Mouse (Mus musculus): ENCODE measurements around the gene Crim1. TPM values are rescaled to one million over a fixed set of nuclear protein-coding genes. Genes with fewer than 3 reads are reported as not detected.

Crim1 gene
- polyA plus RNA-seq, 1 experiment from 2014 or later, result 2.5 TPM

- Histone ChIP-seq H3K4me2 (peak overlapping the region; percentile 99), H3K27me3 (peaks cover 7% of the 10 kb centered on the region; the same call in 1 of the 2 replicates), H3K9me3 (replicated peaks) (no peaks in the 10 kb centered on the region), H3K4me3 (peak overlapping the region; percentile 87), H3K27ac (no peak overlapping the region), H3K36me3 (no peaks in the 10 kb centered on the region), H3K4me1 (replicated peaks) (peaks cover 37% of the 10 kb centered on the region), H3K9ac (no peak overlapping the region)
- WGBS, result 20% methylated on average over 4 of the region's 4 CpGs
- ATAC-seq (replicated peaks; ENCODE audit: insufficient number of reproducible peaks, insufficient read depth, low FRiP score, low read depth), result no peak
These were observed 1.2 kb upstream of the Crim1 start for GRCm38 (mm10) chr17:78198820-78199219.

DNA sequence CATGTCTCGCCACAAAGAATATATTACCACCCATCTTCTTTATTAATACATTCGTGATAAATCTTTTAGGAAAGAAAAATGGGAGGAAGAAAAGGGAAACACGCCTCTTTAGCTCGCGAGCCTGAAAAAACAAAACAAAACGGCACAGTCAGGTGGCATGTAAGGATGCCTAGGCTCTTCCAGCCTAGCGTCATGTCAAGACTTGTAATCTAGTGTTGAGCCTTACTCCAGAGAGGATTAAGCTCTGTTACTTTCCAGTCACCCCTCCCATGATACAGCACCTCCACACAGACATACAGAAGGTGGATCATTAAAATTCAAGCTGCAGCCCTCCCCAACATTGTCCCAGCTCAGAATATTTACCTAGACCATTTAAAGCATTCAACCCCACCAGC, 820 bp upstream of the Crim1 start:
- Histone ChIP-seq H3K4me3 (peak overlapping the region; percentile 87), H3K27ac (peak overlapping the region; percentile 80; the same call in 1 of the 2 replicates), H3K27me3 (peaks cover 7% of the 10 kb centered on the region; the same call in 1 of the 2 replicates), H3K36me3 (no peaks in the 10 kb centered on the region), H3K4me2 (peak overlapping the region; percentile 99), H3K9ac (peak overlapping the region; percentile 83; the same call in 1 of the 2 replicates), H3K4me1 (replicated peaks) (peaks cover 37% of the 10 kb centered on the region), H3K9me3 (replicated peaks) (no peaks in the 10 kb centered on the region)
- no peak for ATAC-seq (replicated peaks; ENCODE audit: insufficient number of reproducible peaks, insufficient read depth, low FRiP score, low read depth)
- WGBS, result 8% methylated on average over 7 of the region's 7 CpGs

GRCm38 (mm10) chr17:78200561-78201220, 643 bp downstream of the Crim1 start:
- Histone ChIP-seq H3K9ac (peak overlapping the region; percentile 83), H3K27me3 (peaks cover 7% of the 10 kb centered on the region; the same call in 1 of the 2 replicates), H3K27ac (peak overlapping the region; percentile 93), H3K4me3 (peak overlapping the region; percentile 87), H3K4me2 (peak overlapping the region; percentile 99), H3K36me3 (no peaks in the 10 kb centered on the region), H3K9me3 (replicated peaks) (no peaks in the 10 kb centered on the region), H3K4me1 (replicated peaks) (peaks cover 37% of the 10 kb centered on the region)
- ATAC-seq (replicated peaks; ENCODE audit: insufficient number of reproducible peaks, insufficient read depth, low FRiP score, low read depth), result peak; percentile 35
- WGBS, result under 1% methylated on average over 67 of the region's 73 CpGs

DNA sequence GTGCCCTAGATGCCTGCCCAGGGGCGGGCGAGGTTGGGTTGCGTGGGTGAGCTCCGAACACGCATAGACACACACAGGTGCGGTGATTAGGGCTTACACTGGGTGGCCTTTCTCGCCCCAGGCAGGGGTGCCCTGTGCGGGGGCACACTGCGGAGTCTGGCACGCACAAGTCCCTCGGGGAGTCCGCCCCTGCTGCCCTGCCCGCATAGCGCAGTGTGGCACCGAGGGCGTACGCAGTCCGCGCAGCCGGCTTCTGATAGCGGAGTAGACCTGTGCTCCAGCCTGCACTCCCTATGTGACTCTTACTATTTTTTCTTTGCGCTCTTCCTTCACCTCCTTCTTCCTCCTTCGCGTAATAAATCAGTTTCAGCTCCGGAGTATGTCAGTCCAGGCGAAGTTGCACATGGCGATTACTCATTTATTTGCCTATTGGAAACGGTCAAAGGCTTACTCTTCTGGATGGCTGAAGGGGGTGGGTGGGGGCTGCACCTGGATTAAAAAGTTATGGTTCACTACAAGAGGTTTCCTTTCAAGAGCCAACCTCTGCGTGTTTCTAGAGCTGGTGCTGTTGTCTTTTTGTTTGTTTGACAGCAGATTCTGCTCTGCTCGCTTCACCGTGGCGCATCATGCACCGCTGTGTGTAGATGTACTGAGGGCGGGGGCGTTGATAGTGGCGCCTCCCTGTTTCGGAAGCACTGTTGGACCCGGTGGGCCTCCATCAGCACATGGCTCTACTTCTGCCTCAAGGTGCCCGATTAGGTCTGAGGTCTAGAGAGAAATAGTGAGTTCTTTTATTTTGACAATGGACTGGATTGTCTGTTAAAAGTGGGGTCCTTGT, 1.4 kb downstream of the Crim1 start:
- Histone ChIP-seq H3K4me1 (replicated peaks) (peaks cover 41% of the 10 kb centered on the region), H3K27me3 (peaks cover 7% of the 10 kb centered on the region; the same call in 1 of the 2 replicates), H3K4me3 (peak overlapping the region; percentile 87), H3K36me3 (no peaks in the 10 kb centered on the region), H3K4me2 (peak overlapping the region; percentile 99), H3K9ac (peak overlapping the region; percentile 83), H3K27ac (peak overlapping the region; percentile 93; the same call in 1 of the 2 replicates), H3K9me3 (replicated peaks) (no peaks in the 10 kb centered on the region)
- 1% methylated on average over 39 of the region's 39 CpGs for WGBS
- peak; percentile 40 for ATAC-seq (replicated peaks; ENCODE audit: insufficient number of reproducible peaks, insufficient read depth, low FRiP score, low read depth)

GRCm38 (mm10) chr17:78202221-78202620, 2.2 kb downstream of the Crim1 start:
- Histone ChIP-seq H3K9ac (peak overlapping the region; percentile 16; the same call in 1 of the 2 replicates), H3K27me3 (peaks cover 7% of the 10 kb centered on the region; the same call in 1 of the 2 replicates), H3K36me3 (no peaks in the 10 kb centered on the region), H3K4me1 (replicated peaks) (peaks cover 47% of the 10 kb centered on the region), H3K4me3 (peak overlapping the region; percentile 87), H3K9me3 (replicated peaks) (no peaks in the 10 kb centered on the region), H3K27ac (no peak overlapping the region), H3K4me2 (peak overlapping the region; percentile 99)
- no peak for ATAC-seq (replicated peaks; ENCODE audit: insufficient number of reproducible peaks, insufficient read depth, low FRiP score, low read depth)
- 10% methylated on average over 5 of the region's 5 CpGs for WGBS

- Histone ChIP-seq H3K4me2 (peak overlapping the region; percentile 99), H3K4me3 (peak overlapping the region; percentile 87), H3K27me3 (peaks cover 7% of the 10 kb centered on the region; the same call in 1 of the 2 replicates), H3K27ac (no peak overlapping the region), H3K36me3 (no peaks in the 10 kb centered on the region), H3K9ac (peak overlapping the region; percentile 16; the same call in 1 of the 2 replicates), H3K4me1 (replicated peaks) (peaks cover 49% of the 10 kb centered on the region), H3K9me3 (replicated peaks) (no peaks in the 10 kb centered on the region)
- WGBS, result 48% methylated on average over 3 of the region's 3 CpGs
- ATAC-seq (replicated peaks; ENCODE audit: insufficient number of reproducible peaks, insufficient read depth, low FRiP score, low read depth), result no peak
These were observed 2.7 kb downstream of the Crim1 start for GRCm38 (mm10) chr17:78202756-78203155.

DNA sequence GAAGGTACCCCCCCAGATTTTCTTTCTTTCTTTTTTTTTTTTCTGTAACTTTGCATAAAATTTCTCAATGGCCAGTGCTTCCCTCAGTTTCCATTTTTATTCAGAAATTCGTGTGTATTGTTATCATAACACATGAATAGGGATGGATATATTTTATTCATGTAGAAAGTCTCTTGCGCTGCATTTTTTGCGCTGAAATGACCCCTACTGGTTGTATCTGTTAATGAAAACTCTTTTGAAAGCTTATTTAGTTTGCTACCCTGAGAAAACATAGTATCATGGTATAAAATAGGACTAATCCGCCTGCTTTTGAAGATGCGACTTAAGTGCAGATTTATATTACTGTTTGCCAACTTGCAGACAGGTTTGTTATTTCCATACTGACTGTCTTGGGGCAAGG, 3.4 kb downstream of the Crim1 start:
- peaks cover 7% of the 10 kb centered on the region; the same call in 1 of the 2 replicates for H3K27me3 ChIP-seq
- no peak overlapping the region for H3K27ac ChIP-seq
- H3K4me1 ChIP-seq (replicated peaks), result peaks cover 47% of the 10 kb centered on the region
- no peak overlapping the region for H3K9ac ChIP-seq
- H3K9me3 ChIP-seq (replicated peaks), result no peaks in the 10 kb centered on the region
- 55% methylated on average over 5 of the region's 5 CpGs for WGBS
- no peaks in the 10 kb centered on the region for H3K36me3 ChIP-seq
- no peak overlapping the region for H3K4me3 ChIP-seq
- H3K4me2 ChIP-seq, result peak overlapping the region; percentile 99
- no peak for ATAC-seq (replicated peaks; ENCODE audit: insufficient number of reproducible peaks, insufficient read depth, low FRiP score, low read depth)

DNA sequence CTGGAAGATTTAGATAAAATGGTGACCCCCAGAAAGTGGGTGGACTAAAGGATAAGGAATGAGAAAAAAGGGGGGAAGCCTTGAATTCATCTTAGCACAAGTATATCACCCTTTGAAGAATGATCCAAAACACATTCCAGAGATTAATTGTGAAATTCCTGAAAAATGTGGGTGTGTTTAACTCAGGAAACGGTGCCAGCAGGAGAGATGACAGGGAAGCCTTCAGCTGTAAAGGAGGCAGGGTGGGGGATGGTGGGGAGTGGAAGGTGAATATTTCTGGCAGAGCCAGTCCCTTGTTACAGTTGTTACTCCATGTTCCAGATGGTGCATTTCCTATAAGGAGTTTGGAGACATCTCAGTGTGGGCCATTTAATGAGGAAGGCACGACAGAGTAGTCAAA, 6.4 kb downstream of the Crim1 start:
- H3K4me3 ChIP-seq, result no peak overlapping the region

DNA sequence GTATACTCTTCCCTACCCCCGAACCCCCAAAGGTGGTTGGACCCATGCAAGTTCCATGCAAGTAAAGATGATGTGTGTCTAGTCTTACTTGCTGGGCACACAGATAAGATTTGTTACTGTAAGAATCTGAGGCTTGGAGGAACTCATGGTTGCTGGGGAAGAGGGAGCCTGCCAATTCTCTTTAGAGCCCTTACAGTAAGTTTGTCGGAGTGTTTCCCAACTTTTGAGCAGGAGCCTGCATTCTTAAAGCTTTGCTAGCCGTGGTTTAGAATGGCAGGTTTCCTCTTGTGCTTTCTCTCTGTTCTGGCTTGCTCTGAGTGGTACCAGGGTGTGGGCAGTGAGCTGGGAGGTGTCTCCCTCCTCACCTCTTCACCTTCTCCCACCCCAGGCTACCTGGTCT, 7.2 kb downstream of the Crim1 start:
- H3K4me1 ChIP-seq (replicated peaks), result peaks cover 22% of the 10 kb centered on the region
- H3K4me3 ChIP-seq, result no peak overlapping the region
- ATAC-seq (replicated peaks; ENCODE audit: insufficient number of reproducible peaks, insufficient read depth, low FRiP score, low read depth), result no peak
- H3K4me2 ChIP-seq, result no peak overlapping the region
- WGBS, result 60% methylated on average over 3 of the region's 3 CpGs
- H3K9me3 ChIP-seq (replicated peaks), result no peaks in the 10 kb centered on the region
- H3K27me3 ChIP-seq, result no peaks in the 10 kb centered on the region
- no peaks in the 10 kb centered on the region for H3K36me3 ChIP-seq
- no peak overlapping the region for H3K27ac ChIP-seq
- no peak overlapping the region for H3K9ac ChIP-seq

More for the DNA sequence above, 6.4 kb downstream of the Crim1 start:
- Histone ChIP-seq H3K27me3 (peaks cover 2% of the 10 kb centered on the region; the same call in 1 of the 2 replicates), H3K4me2 (no peak overlapping the region), H3K36me3 (no peaks in the 10 kb centered on the region), H3K9ac (no peak overlapping the region), H3K4me1 (replicated peaks) (peaks cover 30% of the 10 kb centered on the region), H3K27ac (no peak overlapping the region), H3K9me3 (replicated peaks) (no peaks in the 10 kb centered on the region)
- 31% methylated on average over 2 of the region's 2 CpGs for WGBS
- no peak for ATAC-seq (replicated peaks; ENCODE audit: insufficient number of reproducible peaks, insufficient read depth, low FRiP score, low read depth)

- Histone ChIP-seq H3K4me1 (replicated peaks) (peaks cover 16% of the 10 kb centered on the region), H3K4me2 (no peak overlapping the region), H3K27ac (no peak overlapping the region), H3K36me3 (no peaks in the 10 kb centered on the region), H3K4me3 (no peak overlapping the region), H3K9me3 (replicated peaks) (no peaks in the 10 kb centered on the region), H3K9ac (no peak overlapping the region), H3K27me3 (no peaks in the 10 kb centered on the region)
- no peak for ATAC-seq (replicated peaks; ENCODE audit: insufficient number of reproducible peaks, insufficient read depth, low FRiP score, low read depth)
- 63% methylated on average over 3 of the region's 3 CpGs for WGBS
These were observed 8.8 kb downstream of the Crim1 start for GRCm38 (mm10) chr17:78208805-78209204.

DNA sequence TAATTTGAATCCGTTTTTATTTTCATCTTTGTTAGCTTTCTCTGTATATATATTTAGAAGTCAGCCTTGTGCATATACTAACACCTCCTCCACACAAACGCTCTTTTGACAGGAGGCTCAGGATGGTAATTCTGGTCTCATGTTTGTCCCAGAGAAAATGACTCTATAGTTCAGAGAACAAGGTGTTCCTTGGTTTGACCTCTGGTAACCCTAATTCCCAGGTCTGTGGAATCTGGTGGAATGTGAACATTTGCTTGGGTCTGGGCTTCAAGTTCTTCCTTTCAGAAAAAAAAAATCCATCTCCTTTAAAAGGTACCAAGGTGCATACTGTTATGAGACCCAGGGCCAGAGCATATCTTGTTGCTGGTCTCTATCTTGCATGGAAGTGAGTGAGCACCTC, 9.6 kb downstream of the Crim1 start:
- 82% methylated on average over 2 of the region's 2 CpGs for WGBS
- no peak overlapping the region for H3K27ac ChIP-seq
- peaks cover 19% of the 10 kb centered on the region for H3K4me1 ChIP-seq (replicated peaks)
- no peak overlapping the region for H3K4me2 ChIP-seq
- no peaks in the 10 kb centered on the region for H3K36me3 ChIP-seq
- no peak overlapping the region for H3K4me3 ChIP-seq
- no peaks in the 10 kb centered on the region for H3K9me3 ChIP-seq (replicated peaks)
- no peak overlapping the region for H3K9ac ChIP-seq
- ATAC-seq (replicated peaks; ENCODE audit: insufficient number of reproducible peaks, insufficient read depth, low FRiP score, low read depth), result no peak
- H3K27me3 ChIP-seq, result no peaks in the 10 kb centered on the region
